Mouse (Mus musculus): ENCODE measurements around the gene Il6ra. TPM values are rescaled to one million over a fixed set of nuclear protein-coding genes. Genes with fewer than 3 reads are reported as not detected.

The Il6ra gene
- polyA plus RNA-seq, 1 experiment = 1.3 TPM

DNA sequence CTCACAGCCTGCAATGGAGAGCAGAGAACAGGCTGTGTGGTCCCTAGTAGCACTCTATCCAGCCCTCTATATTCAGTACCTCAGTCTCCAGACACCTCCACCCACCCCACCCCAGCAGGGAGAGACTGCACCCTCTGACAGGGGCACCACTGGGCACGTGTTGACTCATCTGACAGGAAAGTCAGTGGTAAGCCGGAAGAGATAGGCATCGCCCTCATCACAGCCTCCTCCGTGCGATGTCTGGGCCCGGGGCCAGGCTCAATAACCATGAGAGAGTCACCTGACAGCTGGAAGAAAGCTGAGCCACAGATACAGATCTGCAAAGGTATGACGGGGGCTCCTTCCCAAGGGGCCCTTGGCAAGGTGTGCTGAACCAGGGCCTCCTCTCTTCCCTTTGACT lies 40.8 kb downstream of the Il6ra start:
- Histone ChIP-seq H3K27ac (ENCODE audit: insufficient read depth, low read length) (no peak overlapping the region), H3K27me3 (ENCODE audit: control insufficient read depth, insufficient read depth, low read length) (no peaks in the 10 kb centered on the region), H3K4me3 (replicated peaks; ENCODE audit: insufficient read depth, low read depth, low read length) (no peak overlapping the region), H3K4me1 (ENCODE audit: control insufficient read depth, insufficient read depth, low read length) (peaks cover 6% of the 10 kb centered on the region)
- 46% methylated on average over 7 of the region's 7 CpGs for WGBS
- no peak for DNase-seq
- TF ChIP-seq CTCF (IDR thresholded peaks at IDR 0.05; ENCODE audit: borderline replicate concordance, insufficient read depth, low read depth, low read length) = no peak
- no peak for TF ChIP-seq POLR2A (IDR thresholded peaks at IDR 0.05; ENCODE audit: borderline replicate concordance, insufficient read depth, low read length)

DNA sequence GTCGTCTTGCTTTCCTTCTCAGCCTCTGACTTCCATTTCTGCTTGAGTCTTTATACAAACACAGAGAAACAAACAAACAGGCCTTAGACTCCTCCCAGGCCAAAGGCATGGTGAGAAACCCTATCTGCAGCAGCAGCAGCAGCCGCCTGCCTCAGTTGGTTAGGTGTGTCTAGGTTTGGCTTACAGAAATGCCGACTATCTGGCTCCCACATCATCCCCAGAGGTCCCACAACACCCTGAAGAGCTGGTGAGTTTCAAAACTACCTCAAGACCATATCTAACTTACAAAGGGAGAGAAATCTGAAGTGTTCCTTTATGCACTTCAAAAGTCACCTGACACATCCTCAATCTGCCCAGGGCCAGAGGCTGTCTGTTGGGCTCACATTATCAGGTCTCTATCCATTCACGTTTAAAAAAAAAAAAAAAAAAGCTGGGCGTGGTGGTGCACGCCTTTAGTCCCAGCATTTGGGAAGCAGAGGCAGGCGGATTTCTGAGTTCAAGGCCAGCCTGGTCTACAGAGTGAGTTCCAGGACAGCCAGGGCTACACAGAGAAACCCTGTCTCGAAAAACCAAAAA lies 41.6 kb downstream of the Il6ra start:
- Histone ChIP-seq H3K27me3 (ENCODE audit: control insufficient read depth, insufficient read depth, low read length) (no peaks in the 10 kb centered on the region), H3K27ac (ENCODE audit: insufficient read depth, low read length) (no peak overlapping the region), H3K4me1 (ENCODE audit: control insufficient read depth, insufficient read depth, low read length) (no peaks in the 10 kb centered on the region), H3K4me3 (replicated peaks; ENCODE audit: insufficient read depth, low read depth, low read length) (no peak overlapping the region)
- WGBS = 83% methylated on average over 8 of the region's 8 CpGs
- TF ChIP-seq POLR2A (IDR thresholded peaks at IDR 0.05; ENCODE audit: borderline replicate concordance, insufficient read depth, low read length) = no peak
- no peak for TF ChIP-seq CTCF (IDR thresholded peaks at IDR 0.05; ENCODE audit: borderline replicate concordance, insufficient read depth, low read depth, low read length)
- no peak for DNase-seq

DNA sequence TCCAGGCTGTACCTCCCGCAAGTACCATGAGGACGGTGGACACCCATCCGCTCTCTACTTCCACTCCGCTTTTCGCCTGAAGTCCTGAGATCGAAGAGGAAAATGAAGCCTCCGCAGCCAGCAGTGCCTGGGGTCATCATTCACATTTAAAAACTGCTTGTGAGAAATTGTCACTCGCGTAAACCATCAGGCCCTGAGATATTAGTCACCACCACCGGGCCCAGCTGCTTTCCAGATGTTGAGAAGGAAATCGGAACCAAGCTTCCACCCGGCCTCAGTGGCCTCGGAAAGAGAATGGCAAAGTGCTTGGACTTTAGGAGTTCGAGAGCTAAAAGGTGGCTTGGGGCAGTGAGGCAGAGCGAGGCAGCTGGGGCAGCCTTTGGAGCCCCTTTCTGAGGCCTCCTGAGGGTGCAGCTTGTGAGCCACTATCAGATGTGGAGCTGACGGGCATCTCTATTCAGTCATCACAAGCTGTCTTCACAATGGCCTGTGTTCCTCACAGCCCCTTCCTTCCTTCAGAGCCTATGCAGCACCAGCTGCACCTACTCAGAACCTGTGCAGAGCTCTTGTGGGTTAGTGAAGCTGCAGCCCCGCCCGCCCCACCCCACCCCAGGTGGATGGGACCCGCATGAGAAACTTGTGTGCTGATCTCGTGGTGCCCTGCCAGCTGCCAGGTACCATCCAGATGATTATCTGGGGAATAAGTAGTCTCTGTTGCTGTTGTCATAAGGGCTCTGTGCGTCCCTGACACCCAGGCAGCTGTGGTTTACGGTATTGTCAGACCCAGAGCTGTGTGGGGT lies 42.3 kb downstream of the Il6ra start:
- 88% methylated on average over 22 of the region's 22 CpGs for WGBS
- Histone ChIP-seq H3K4me3 (replicated peaks; ENCODE audit: insufficient read depth, low read depth, low read length) (no peak overlapping the region), H3K27me3 (ENCODE audit: control insufficient read depth, insufficient read depth, low read length) (no peaks in the 10 kb centered on the region), H3K4me1 (ENCODE audit: control insufficient read depth, insufficient read depth, low read length) (no peaks in the 10 kb centered on the region), H3K27ac (ENCODE audit: insufficient read depth, low read length) (no peak overlapping the region)
- TF ChIP-seq POLR2A (IDR thresholded peaks at IDR 0.05; ENCODE audit: borderline replicate concordance, insufficient read depth, low read length) = no peak
- no peak for TF ChIP-seq CTCF (IDR thresholded peaks at IDR 0.05; ENCODE audit: borderline replicate concordance, insufficient read depth, low read depth, low read length)
- DNase-seq = no peak

DNA sequence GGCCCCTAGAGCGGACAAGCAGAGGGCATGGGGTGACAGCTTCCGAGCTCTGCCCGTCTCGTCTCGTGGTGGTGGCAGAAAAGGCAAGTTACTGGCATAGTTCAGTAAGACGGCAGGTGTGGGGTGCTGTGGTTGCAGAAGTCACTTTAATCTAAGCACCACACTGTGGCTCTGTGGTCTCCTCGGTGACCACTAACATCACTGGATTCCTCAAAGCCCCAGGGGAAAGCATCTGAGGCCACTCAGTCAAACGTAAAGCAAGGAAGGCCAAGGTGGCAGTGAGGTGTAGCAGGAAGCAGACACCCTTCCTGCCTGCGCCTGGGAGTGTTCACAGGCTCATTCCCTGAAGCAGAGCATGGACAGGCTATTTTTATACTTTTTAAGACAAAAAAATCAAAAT lies 43.4 kb downstream of the Il6ra start:
- H3K27me3 ChIP-seq (ENCODE audit: control insufficient read depth, insufficient read depth, low read length) = no peaks in the 10 kb centered on the region
- no peak for TF ChIP-seq POLR2A (IDR thresholded peaks at IDR 0.05; ENCODE audit: borderline replicate concordance, insufficient read depth, low read length)
- TF ChIP-seq CTCF (IDR thresholded peaks at IDR 0.05; ENCODE audit: borderline replicate concordance, insufficient read depth, low read depth, low read length) = no peak
- WGBS = 76% methylated on average over 9 of the region's 9 CpGs
- no peak overlapping the region for H3K27ac ChIP-seq (ENCODE audit: insufficient read depth, low read length)
- no peak overlapping the region for H3K4me3 ChIP-seq (replicated peaks; ENCODE audit: insufficient read depth, low read depth, low read length)
- H3K4me1 ChIP-seq (ENCODE audit: control insufficient read depth, insufficient read depth, low read length) = no peaks in the 10 kb centered on the region
- no peak for DNase-seq

DNA sequence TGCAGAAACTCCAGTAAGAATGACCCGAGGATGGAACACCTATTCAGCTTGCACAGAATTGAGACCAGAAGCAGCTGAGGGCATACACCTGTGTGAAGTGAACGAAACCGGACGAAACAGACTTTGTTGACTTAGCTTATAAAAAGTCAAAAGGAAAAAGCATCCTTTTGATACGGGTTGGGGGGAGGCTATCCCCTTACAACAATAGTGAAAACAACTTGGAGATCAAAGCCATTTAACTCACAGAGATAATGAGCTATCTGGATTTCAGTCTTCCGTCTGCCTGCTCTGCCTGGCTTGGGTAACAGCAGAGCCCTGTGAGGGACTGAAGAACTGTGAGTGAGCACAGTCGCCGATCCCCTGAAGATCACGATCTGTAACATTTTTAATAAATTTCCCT lies 44.0 kb downstream of the Il6ra start:
- no peak for TF ChIP-seq CTCF (IDR thresholded peaks at IDR 0.05; ENCODE audit: borderline replicate concordance, insufficient read depth, low read depth, low read length)
- TF ChIP-seq POLR2A (IDR thresholded peaks at IDR 0.05; ENCODE audit: borderline replicate concordance, insufficient read depth, low read length) = no peak
- WGBS = 59% methylated on average over 9 of the region's 9 CpGs
- no peaks in the 10 kb centered on the region for H3K27me3 ChIP-seq (ENCODE audit: control insufficient read depth, insufficient read depth, low read length)
- H3K27ac ChIP-seq (ENCODE audit: insufficient read depth, low read length) = no peak overlapping the region
- H3K4me1 ChIP-seq (ENCODE audit: control insufficient read depth, insufficient read depth, low read length) = no peaks in the 10 kb centered on the region
- DNase-seq = no peak
- H3K4me3 ChIP-seq (replicated peaks; ENCODE audit: insufficient read depth, low read depth, low read length) = no peak overlapping the region

- no peak for TF ChIP-seq POLR2A (IDR thresholded peaks at IDR 0.05; ENCODE audit: borderline replicate concordance, insufficient read depth, low read length)
- no peak for TF ChIP-seq CTCF (IDR thresholded peaks at IDR 0.05; ENCODE audit: borderline replicate concordance, insufficient read depth, low read depth, low read length)
- no peaks in the 10 kb centered on the region for H3K27me3 ChIP-seq (ENCODE audit: control insufficient read depth, insufficient read depth, low read length)
- no peaks in the 10 kb centered on the region for H3K4me1 ChIP-seq (ENCODE audit: control insufficient read depth, insufficient read depth, low read length)
- DNase-seq = no peak
- no peak overlapping the region for H3K27ac ChIP-seq (ENCODE audit: insufficient read depth, low read length)
- WGBS = 13% methylated on average over 7 of the region's 7 CpGs
- no peak overlapping the region for H3K4me3 ChIP-seq (replicated peaks; ENCODE audit: insufficient read depth, low read depth, low read length)
Measured at GRCm38 (mm10) chr3:89868357-89868756, 44.6 kb downstream of the Il6ra start.

DNA sequence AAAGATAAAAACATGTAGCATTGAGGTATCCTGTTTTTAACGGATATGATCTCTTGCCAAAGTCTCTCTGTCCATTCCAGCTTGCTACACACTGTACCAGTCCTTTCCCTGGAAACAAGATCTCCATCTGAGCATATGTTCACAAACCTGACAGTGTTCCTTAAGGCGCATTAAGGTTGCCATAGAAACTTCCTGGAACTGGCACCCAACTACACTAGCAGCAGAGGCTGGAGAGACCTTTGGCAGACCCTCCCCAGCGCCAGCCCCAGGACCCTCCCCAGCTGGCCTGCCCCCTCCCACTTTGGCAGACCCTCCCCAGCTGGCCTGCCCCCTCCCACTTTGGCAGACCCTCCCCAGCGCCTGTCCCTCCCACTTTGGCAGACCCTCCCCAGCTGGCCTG lies 45.3 kb downstream of the Il6ra start:
- TF ChIP-seq POLR2A (IDR thresholded peaks at IDR 0.05; ENCODE audit: borderline replicate concordance, insufficient read depth, low read length) (no peak), CTCF (IDR thresholded peaks at IDR 0.05; ENCODE audit: borderline replicate concordance, insufficient read depth, low read depth, low read length) (no peak)
- WGBS = 21% methylated on average over 3 of the region's 4 CpGs
- no peak for DNase-seq
- H3K27me3 ChIP-seq (ENCODE audit: control insufficient read depth, insufficient read depth, low read length) = no peaks in the 10 kb centered on the region
- no peak overlapping the region for H3K27ac ChIP-seq (ENCODE audit: insufficient read depth, low read length)
- no peaks in the 10 kb centered on the region for H3K4me1 ChIP-seq (ENCODE audit: control insufficient read depth, insufficient read depth, low read length)
- H3K4me3 ChIP-seq (replicated peaks; ENCODE audit: insufficient read depth, low read depth, low read length) = no peak overlapping the region

DNA sequence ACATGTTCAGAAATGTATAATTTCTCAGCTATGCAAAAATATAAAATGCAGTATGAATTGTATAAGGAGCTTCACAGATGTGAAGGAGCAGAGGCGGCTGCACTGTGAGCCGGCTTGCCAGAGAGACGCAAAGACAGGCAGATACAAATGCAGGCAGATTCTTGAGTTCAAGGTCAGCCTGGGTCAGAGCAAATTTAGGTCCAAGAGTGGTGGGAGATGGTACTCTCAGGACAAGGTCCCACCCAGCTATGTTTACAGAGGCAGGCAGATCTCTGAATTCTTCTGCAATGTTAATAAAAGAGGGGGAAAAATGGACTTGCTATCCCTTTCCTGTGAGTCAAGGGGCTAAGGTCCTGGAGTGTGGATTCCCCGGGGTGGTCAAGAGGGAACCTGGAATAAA lies 47.2 kb downstream of the Il6ra start:
- TF ChIP-seq CTCF (IDR thresholded peaks at IDR 0.05; ENCODE audit: borderline replicate concordance, insufficient read depth, low read depth, low read length) = no peak
- Histone ChIP-seq H3K4me1 (ENCODE audit: control insufficient read depth, insufficient read depth, low read length) (no peaks in the 10 kb centered on the region; the same call in 1 of the 2 replicates), H3K4me3 (replicated peaks; ENCODE audit: insufficient read depth, low read depth, low read length) (no peak overlapping the region), H3K27ac (ENCODE audit: insufficient read depth, low read length) (no peak overlapping the region), H3K27me3 (ENCODE audit: control insufficient read depth, insufficient read depth, low read length) (no peaks in the 10 kb centered on the region)
- WGBS = 82% methylated on average over 4 of the region's 4 CpGs
- no peak for DNase-seq

All from cerebellum, adult 2 months (tissue).